ENCODE assay signal across 9 mouse cellular contexts in the genomic region with DNA sequence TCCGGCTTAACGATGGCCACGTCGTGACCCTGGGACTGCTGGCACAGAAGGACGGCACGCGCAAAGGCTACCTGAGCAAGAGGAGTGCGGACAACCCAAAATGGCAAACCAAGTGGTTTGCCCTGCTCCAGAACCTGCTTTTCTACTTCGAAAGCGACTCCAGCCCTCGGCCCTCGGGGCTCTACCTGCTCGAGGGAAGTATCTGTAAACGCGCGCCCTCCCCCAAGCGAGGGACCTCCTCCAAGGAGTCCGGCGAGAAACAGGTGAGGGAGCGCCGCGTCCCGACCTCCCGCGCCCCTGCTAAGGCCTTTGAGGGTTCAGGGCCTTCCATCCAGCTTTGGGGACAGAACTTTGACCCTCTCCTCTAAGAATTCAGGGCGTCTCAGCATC. TPM values are rescaled to one million over a fixed set of nuclear protein-coding genes. Genes with fewer than 3 reads are reported as not detected.
DNase-seq lines count a peak whose midpoint lies in the region; ATAC-seq and TF ChIP-seq lines count a peak whose summit lies in the region.
"Had no signal": no experiment of that assay in that cellular context is flagged by ENCODE, and none has a peak within 500 bp of the region (broad histone marks: within the 10 kb centered on the region; RNA-seq: fewer than 3 reads in every experiment).

No protein-coding gene starts in this region.

- TF ChIP-seq POLR2A in testis, adult 2 months (IDR thresholded peaks at IDR 0.05; ENCODE audit: control insufficient read depth, low read depth, low read length) = no peak

- peak overlapping the region; percentile 56 for H3K4me2 ChIP-seq in liver, embryonic 12.5 days

- no peak for ATAC-seq in liver, embryonic 12.5 days

- no peak for TF ChIP-seq CTCF in testis, adult 2 months (IDR thresholded peaks at IDR 0.05; ENCODE audit: control insufficient read depth, insufficient read depth, insufficient replicate concordance, low read depth, low read length)

- no peak overlapping the region for H3K9ac ChIP-seq in liver, embryonic 12.5 days

- peak overlapping the region; percentile 69 for H3K4me3 ChIP-seq in testis, adult 2 months (ENCODE audit: control insufficient read depth, low read depth, low read length)
- peak overlapping the region; percentile 36; the same call in 1 of the 2 replicates for H3K4me3 ChIP-seq in liver, embryonic 12.5 days

- no peak overlapping the region for H3K27ac ChIP-seq in testis, adult 2 months (ENCODE audit: control insufficient read depth, insufficient read depth, low read depth, low read length)
- no peak overlapping the region for H3K27ac ChIP-seq in liver, embryonic 12.5 days

- no peaks in the 10 kb centered on the region for H3K9me3 ChIP-seq in liver, embryonic 12.5 days (replicated peaks)

- no peaks in the 10 kb centered on the region; the same call in 1 of the 2 replicates for H3K27me3 ChIP-seq in testis, adult 2 months (ENCODE audit: control insufficient read depth, insufficient read depth, low read length)
- H3K27me3 ChIP-seq in liver, embryonic 12.5 days (replicated peaks) = peaks cover 79% of the 10 kb centered on the region

- peak; percentile 34 for DNase-seq in cerebellum, adult 8-10 months
- no peak for DNase-seq in cerebellum, postnatal 4 days (ENCODE audit: low spot score in 2 of 2)
- DNase-seq in testis, postnatal 10 days (ENCODE audit: low spot score) = no peak
- no peak for DNase-seq in spleen, postnatal 10 days (ENCODE audit: low spot score in 2 of 2)
- DNase-seq in left cerebral cortex, adult 8-10 months (ENCODE audit: low spot score in 2 of 2) = no peak
- DNase-seq in right cerebral cortex, postnatal 14 days = no peak

- H3K4me1 ChIP-seq in testis, adult 2 months (ENCODE audit: control insufficient read depth, insufficient read depth, low read length) = peaks cover 26% of the 10 kb centered on the region
- 0 out of 2 replicates have a peak, but pooled peaks cover 6% of the 10 kb centered on the region for H3K4me1 ChIP-seq in liver, embryonic 12.5 days

- H3K36me3 ChIP-seq in testis, adult 2 months (ENCODE audit: control insufficient read depth, insufficient read depth, low read length) = no peaks in the 10 kb centered on the region
- no peaks in the 10 kb centered on the region for H3K36me3 ChIP-seq in liver, embryonic 12.5 days

- 1% methylated on average over 26 of the region's 26 CpGs for WGBS in liver, embryonic 12.5 days (ENCODE audit: insufficient replicate concordance)

RNA-seq across cellular contexts. Expression of a gene that starts 0.3 kb away (rescaled TPM):
- polyA plus RNA-seq in testis, adult 2 months (2012; rRNA removed) = 3.8 and 4.7 TPM in 2 replicates
- polyA plus RNA-seq in liver, embryonic 12.5 days (2016; fragmentation: Nextera tagmentation; extraction: Ambion mirVana) = 0.14 TPM in 1 of 2 replicates, not detected in the other
- total RNA-seq in left cerebral cortex, adult 8-10 months (2022) = 100 to 1,000 TPM; 274 to 308 (median 296) TPM
- total RNA-seq: common myeloid progenitor, adult 5-6 weeks had no signal
